Mouse (Mus musculus) hindbrain, embryonic 14.5 days (tissue): Measurements from ENCODE around the gene Gm815. TPM values are rescaled to one million over a fixed set of nuclear protein-coding genes. Genes with fewer than 3 reads are reported as not detected.

Experiments used
- ATAC-seq: fragments of 200-750 bp; cut with Nextera tagmentation; 2 replicates; pipeline ENCODE4 v1.8.0; 2017; ENCODE audit warnings: moderate number of reproducible peaks, mild to moderate bottlenecking, moderate TSS enrichment, moderate library complexity; ENCODE audit not compliant: low FRiP score
- DNase-seq: peaks from one replicate; pipeline ENCODE4 v3.0.0-alpha.2; 2015; ENCODE audit warnings: low spot score
- H3K27ac ChIP-seq: fragments of 300-500 bp; sonication (generic); 2 replicates; pipeline ENCODE4 v1.5.1; 2014; ENCODE audit warnings: mild to moderate bottlenecking, moderate library complexity
- H3K27me3 ChIP-seq: fragments of 300-500 bp; sonication (generic); 2 replicates; pipeline ENCODE4 v1.6.1; 2014; ENCODE audit warnings: mild to moderate bottlenecking, low read length, mixed read lengths; ENCODE audit not compliant: control insufficient read depth, insufficient read depth
- H3K36me3 ChIP-seq: fragments of 300-500 bp; sonication (generic); replicated peaks from 2 replicates; pipeline ENCODE4 v1.6.1; 2014; ENCODE audit not compliant: control insufficient read depth, insufficient read depth
- H3K4me1 ChIP-seq: fragments of 300-500 bp; sonication (generic); replicated peaks from 2 replicates; pipeline ENCODE4 v1.6.1; 2014; ENCODE audit warnings: antibody characterized with exemption, low read length, mixed read lengths; ENCODE audit not compliant: control insufficient read depth, insufficient read depth
- H3K4me2 ChIP-seq: fragments of 300-500 bp; sonication (generic); replicated peaks from 2 replicates; pipeline ENCODE4 v1.6.1; 2014; ENCODE audit warnings: mild to moderate bottlenecking, moderate library complexity
- H3K4me3 ChIP-seq: fragments of 300-500 bp; sonication (generic); replicated peaks from 2 replicates; pipeline ENCODE4 v1.5.1; 2014; ENCODE audit warnings: mild to moderate bottlenecking, low read length
- H3K9ac ChIP-seq: fragments of 300-500 bp; sonication (generic); 2 replicates; pipeline ENCODE4 v1.6.1; 2014
- H3K9me3 ChIP-seq: fragments of 300-500 bp; sonication (generic); 2 replicates; pipeline ENCODE4 v1.6.1; 2016; ENCODE audit warnings: low read length; ENCODE audit not compliant: control insufficient read depth
- WGBS: fragments of 180-500 bp; shearing (Covaris S2); extraction: QIAGEN DNeasy Blood & Tissue Kit; methylation state at CpG from one replicate; pipeline ENCODE4 v1.1.7; 2014; 5-methylcytosine and 5-hydroxymethylcytosine counted together
- polyA plus RNA-seq: library from polyadenylated mRNA; unstranded; fragments of >200 nt; fragmentation: Nextera tagmentation; extraction: Ambion mirVana; gene quantifications from 2 replicates; pipeline ENCODE4 v1.2.1, GENCODE M21; 2014

Gm815 gene
- polyA plus RNA-seq, 1 experiment from 2014 or later = not detected

DNA sequence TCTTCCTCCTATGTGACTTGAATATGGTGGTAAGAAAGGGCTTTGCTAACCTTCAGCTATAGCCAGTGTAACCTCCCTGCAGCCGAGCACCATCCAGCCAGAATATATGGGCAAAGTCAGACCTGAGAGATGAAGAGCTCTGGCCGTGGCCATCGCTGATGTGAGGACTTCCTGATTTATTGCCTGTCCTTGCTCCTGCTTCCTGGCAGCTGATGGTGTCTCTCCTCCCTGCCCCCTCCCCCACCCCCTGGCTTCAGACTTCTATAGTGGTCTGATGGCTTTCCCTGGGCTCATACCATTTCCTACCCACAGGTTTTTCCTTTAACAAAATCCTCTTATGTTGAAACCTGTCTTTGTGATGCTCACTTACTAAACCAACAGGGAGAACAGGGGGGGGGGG, 14.6 kb upstream of the Gm815 start:
- Histone ChIP-seq H3K27me3 (no peaks in the 10 kb centered on the region), H3K9ac (no peak overlapping the region), H3K27ac (peak overlapping the region; percentile 23), H3K4me3 (no peak overlapping the region), H3K4me1 (peaks cover 44% of the 10 kb centered on the region), H3K36me3 (no peaks in the 10 kb centered on the region), H3K4me2 (no peak overlapping the region), H3K9me3 (no peaks in the 10 kb centered on the region)
- DNase-seq = no peak
- WGBS = 23% methylated on average over 3 of the region's 3 CpGs
- no peak for ATAC-seq

DNA sequence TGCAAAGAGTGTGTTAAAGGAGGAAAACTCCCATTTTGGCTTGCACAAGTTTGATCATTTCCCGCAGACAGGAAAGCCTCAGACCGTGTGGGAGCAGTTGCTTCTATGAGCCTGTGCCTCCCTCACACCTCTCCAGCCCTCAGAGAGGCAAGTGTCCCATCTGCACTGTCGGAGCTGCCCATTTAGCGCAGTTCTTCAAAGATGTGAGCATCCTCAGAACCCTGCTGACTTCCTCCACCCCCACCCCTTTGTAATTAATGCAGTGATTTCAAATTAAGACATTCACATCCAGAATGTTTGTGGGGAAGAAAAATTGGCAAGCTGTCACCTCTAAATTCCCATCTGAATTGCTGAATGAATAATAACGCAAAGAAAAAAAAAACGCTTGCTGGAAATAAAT, 12.8 kb upstream of the Gm815 start:
- H3K27me3 ChIP-seq = no peaks in the 10 kb centered on the region
- DNase-seq = no peak
- H3K4me3 ChIP-seq = no peak overlapping the region
- WGBS = 15% methylated on average over 6 of the region's 6 CpGs
- peak; percentile 61; the same call in 1 of the 2 replicates for ATAC-seq
- H3K4me2 ChIP-seq = no peak overlapping the region
- no peaks in the 10 kb centered on the region for H3K36me3 ChIP-seq
- H3K9ac ChIP-seq = no peak overlapping the region
- H3K27ac ChIP-seq = no peak overlapping the region
- peaks cover 52% of the 10 kb centered on the region for H3K4me1 ChIP-seq
- no peaks in the 10 kb centered on the region for H3K9me3 ChIP-seq

DNA sequence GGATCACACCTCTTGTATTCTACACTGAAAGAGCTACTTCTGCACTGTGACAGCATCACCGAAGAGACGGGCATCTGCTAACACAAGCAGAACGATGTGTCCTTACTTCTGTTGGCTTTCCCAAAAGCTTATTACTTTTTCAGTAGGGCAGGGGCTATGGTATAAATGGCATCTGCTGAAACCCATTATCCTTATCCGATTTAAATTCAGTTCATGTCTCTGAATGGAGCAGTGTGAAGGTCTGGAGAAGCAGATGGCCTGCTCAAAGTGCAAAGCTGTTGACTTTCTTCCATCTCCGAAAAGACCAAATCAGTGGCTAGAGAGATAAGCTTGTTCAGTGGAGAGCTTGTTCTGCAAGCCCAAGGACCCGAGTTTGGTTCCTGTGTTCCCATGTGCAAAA, 10.1 kb upstream of the Gm815 start:
- 75% methylated on average over 6 of the region's 6 CpGs for WGBS
- Histone ChIP-seq H3K4me2 (no peak overlapping the region), H3K36me3 (no peaks in the 10 kb centered on the region), H3K27me3 (no peaks in the 10 kb centered on the region), H3K9me3 (no peaks in the 10 kb centered on the region), H3K27ac (no peak overlapping the region), H3K9ac (no peak overlapping the region), H3K4me1 (peaks cover 39% of the 10 kb centered on the region), H3K4me3 (no peak overlapping the region)
- DNase-seq (no peak), ATAC-seq (no peak)

DNA sequence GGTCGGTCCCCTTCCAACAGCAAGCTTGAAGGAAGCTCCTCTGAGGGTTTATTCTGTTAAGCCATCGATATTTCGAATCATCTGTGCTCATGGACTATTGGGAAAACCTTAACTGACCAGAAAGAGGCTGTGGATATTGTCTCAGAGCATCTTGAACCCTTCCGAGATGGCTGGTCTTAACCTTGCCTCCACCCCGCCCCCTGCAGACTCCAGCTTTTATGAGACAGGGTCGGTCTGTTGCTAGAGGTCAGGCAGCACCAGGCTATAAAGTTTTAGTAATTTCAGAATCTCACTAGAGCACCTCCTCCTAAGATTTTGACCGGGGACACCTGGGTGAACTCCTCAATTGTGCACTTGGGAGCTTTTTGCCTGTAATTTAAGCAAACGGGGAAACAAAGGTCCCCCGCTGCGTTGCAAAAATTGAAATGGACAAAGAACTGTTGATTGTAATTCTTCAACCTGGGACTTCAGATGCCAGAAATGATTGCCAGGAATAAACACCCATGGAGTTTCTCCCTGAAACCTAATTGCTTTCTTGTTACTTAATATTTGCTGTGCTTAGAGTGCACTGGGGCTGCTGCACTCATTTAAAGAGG, 8.4 kb upstream of the Gm815 start:
- H3K4me3 ChIP-seq = no peak overlapping the region
- DNase-seq (no peak), ATAC-seq (no peak)
- no peaks in the 10 kb centered on the region for H3K27me3 ChIP-seq
- H3K9ac ChIP-seq = 0 out of 2 replicates have a peak overlapping the region, but pooled peaks have one; percentile 11
- 15% methylated on average over 10 of the region's 10 CpGs for WGBS
- no peak overlapping the region for H3K27ac ChIP-seq
- H3K4me1 ChIP-seq = peaks cover 24% of the 10 kb centered on the region
- peak overlapping the region; percentile 12; the same call in 1 of the 2 replicates for H3K4me2 ChIP-seq
- no peaks in the 10 kb centered on the region for H3K9me3 ChIP-seq
- H3K36me3 ChIP-seq = no peaks in the 10 kb centered on the region

DNA sequence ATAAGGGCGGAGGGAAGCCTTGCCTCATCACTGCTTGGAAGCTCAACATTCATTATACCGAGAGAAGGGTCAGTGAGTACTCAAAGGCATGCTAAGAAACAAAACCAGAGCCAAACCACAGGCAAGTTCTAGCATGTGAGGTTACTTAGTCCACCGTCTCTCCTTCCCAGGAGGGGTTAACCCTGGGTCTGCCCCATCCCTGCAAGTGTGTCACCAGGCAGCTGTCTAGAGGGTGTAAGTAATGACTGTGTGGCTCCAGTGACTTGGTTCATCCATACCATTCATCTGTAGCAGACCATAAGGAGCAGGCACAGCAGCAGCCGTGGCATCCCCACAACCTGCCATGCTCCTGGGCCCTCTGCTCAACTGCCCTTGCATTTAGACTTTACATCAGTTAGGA, 5.8 kb upstream of the Gm815 start:
- H3K9me3 ChIP-seq = no peaks in the 10 kb centered on the region
- no peak overlapping the region for H3K4me2 ChIP-seq
- DNase-seq (no peak), ATAC-seq (no peak)
- H3K9ac ChIP-seq = no peak overlapping the region
- H3K27me3 ChIP-seq = no peaks in the 10 kb centered on the region
- peaks cover 10% of the 10 kb centered on the region for H3K4me1 ChIP-seq
- H3K4me3 ChIP-seq = no peak overlapping the region
- 80% methylated on average over 4 of the region's 4 CpGs for WGBS
- no peaks in the 10 kb centered on the region for H3K36me3 ChIP-seq
- H3K27ac ChIP-seq = no peak overlapping the region

DNA sequence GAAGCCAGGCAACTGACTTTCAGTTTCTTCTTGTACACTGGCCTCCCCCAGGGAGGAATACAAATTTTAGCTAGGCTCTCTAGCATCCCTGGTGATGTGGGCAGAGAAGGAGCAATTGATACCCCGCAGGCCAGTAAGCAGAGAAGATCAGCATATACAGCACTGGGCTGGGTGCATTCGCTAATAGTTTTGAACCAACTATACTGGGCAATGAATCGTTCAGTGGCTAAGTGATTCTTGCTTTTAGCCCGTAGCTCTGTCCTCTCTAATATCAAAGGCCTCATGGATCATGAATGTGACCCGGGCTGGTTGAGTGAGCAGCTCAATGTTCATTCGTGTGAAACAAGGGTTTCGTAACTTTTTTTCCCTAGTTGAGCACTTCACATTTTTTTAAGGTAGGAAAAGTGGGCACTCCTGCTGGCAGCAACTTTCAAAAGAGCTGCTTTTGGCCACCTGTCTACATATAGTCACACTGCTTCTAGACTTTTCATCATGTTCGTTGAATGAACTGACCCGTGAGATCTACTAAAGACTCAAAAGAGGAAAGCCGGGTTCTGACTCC, 3.7 kb upstream of the Gm815 start:
- Histone ChIP-seq H3K4me1 (peaks cover 5% of the 10 kb centered on the region), H3K9me3 (no peaks in the 10 kb centered on the region), H3K9ac (no peak overlapping the region), H3K4me3 (no peak overlapping the region), H3K27ac (no peak overlapping the region), H3K36me3 (no peaks in the 10 kb centered on the region), H3K27me3 (no peaks in the 10 kb centered on the region), H3K4me2 (no peak overlapping the region)
- WGBS = 89% methylated on average over 10 of the region's 10 CpGs
- DNase-seq (no peak), ATAC-seq (no peak)

DNA sequence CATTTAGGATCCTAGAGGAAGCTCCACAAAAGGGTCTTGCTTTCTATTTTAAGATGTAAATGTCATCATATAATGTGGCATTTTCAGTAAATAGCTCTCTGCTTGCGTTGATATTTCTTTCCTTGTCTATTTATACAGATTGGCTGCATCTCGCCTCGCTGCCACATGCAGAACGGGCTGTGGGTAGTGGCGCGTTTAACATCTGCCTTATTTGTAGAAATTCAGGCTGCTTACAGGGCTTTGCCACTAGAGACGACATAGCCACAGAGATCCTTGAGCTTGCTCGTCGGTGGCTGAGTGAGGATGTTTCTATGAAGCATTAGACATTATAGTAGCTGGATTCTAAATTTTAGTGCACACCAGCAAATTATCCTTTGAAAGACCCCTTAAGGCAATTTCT, 2.5 kb downstream of the Gm815 start:
- Histone ChIP-seq H3K4me2 (no peak overlapping the region), H3K27ac (peak overlapping the region; percentile 52), H3K4me1 (no peaks in the 10 kb centered on the region), H3K9me3 (no peaks in the 10 kb centered on the region), H3K36me3 (no peaks in the 10 kb centered on the region), H3K4me3 (no peak overlapping the region), H3K27me3 (no peaks in the 10 kb centered on the region), H3K9ac (no peak overlapping the region)
- ATAC-seq (peak; percentile 77; the same call in 1 of the 2 replicates), DNase-seq (no peak)
- WGBS = 51% methylated on average over 9 of the region's 9 CpGs

DNA sequence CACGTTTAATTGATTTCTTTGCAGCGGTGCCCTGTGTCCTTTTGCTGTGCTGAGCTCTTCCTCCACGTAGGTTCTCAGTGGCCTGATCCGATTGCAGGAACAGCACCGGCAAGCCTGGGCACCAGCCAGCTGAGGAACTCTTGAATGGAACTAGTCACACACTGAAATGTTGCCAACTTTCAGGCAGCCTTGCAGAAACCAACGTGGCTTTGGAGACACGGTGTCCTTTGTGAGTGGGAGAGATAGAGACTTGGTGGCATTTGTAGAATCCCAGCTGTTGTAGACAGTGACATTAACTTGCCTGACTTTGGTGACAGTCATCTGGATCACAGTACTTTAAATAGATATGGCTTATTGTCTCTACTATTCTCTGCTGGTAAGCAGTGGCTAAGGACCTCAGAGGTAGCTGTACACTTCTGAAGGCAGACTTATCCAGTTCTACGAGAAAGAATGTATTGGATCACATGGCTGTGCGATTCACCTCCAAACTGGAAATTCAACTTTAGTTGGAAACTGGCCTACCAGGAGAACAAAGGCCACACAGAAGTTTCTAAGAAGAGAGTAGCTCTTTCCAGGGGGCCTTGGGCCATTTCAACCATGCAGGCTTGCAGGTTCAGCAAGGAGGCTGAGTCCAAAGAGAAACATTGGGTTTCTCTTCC, 5.8 kb downstream of the Gm815 start:
- Histone ChIP-seq H3K4me3 (no peak overlapping the region), H3K4me2 (no peak overlapping the region), H3K9me3 (no peaks in the 10 kb centered on the region), H3K9ac (no peak overlapping the region), H3K36me3 (no peaks in the 10 kb centered on the region), H3K4me1 (no peaks in the 10 kb centered on the region), H3K27me3 (no peaks in the 10 kb centered on the region), H3K27ac (no peak overlapping the region)
- ATAC-seq (no peak), DNase-seq (no peak)
- WGBS = 81% methylated on average over 9 of the region's 9 CpGs

DNA sequence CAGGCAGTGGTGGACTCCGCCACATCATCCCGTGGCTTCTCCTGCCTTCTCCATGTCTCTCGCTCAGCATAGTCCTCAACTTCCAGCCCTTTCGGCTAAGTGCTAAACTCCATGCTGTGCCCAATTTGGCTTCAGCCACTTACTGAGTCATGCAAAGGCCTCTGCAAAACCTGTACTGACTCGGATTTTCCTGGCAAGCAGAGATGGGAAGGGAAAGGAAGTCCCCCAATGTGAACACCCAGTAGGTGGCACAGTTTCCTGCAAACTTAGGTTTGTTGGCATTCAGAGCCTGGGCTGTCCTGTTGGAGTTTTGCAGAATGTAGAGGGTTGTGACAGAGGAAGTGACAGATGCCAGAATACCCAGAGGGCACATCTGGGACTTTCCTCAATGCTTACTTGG, 7.2 kb downstream of the Gm815 start:
- no peak for ATAC-seq
- 71% methylated on average over 5 of the region's 5 CpGs for WGBS
- no peak overlapping the region for H3K4me3 ChIP-seq
- H3K27ac ChIP-seq = no peak overlapping the region
- H3K4me2 ChIP-seq = no peak overlapping the region
- H3K9ac ChIP-seq = no peak overlapping the region
- no peaks in the 10 kb centered on the region for H3K9me3 ChIP-seq
- DNase-seq = no peak
- no peaks in the 10 kb centered on the region for H3K36me3 ChIP-seq
- H3K27me3 ChIP-seq = no peaks in the 10 kb centered on the region
- H3K4me1 ChIP-seq = no peaks in the 10 kb centered on the region
